Mouse (Mus musculus) erythroblast, embryonic 14.5 days (primary cell): ENCODE measurements around the gene Ube2r2.

ENCODE experiments used
- GATA1 ChIP-seq: IDR thresholded peaks from 2 replicates; pipeline ENCODE4 v1.6.1; 2012; ENCODE audit warnings: low read length, inconsistent platforms, mixed read lengths
- TAL1 ChIP-seq: IDR thresholded peaks from 3 replicates; pipeline ENCODE4 v1.6.1; 2012; ENCODE audit warnings: low read length, inconsistent platforms, mixed read lengths

DNA sequence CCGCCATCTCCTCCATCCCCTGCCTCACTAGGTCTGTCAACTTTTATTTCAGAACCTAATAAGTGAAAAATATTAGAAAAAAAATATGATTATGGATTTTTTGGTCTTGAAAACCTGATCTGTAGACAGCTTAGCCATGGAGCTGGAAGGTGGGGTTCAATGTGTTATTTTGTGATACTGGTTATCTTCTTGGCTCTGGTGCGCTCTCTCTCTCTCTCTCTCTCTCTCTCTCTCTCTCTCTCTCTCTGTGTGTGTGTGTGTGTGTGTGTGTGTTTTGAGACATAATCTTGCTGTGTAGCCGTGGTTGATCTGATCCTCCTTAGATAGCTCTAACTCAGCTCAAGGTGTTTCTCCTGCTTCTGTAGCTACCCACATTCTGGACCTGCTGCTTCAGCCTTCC is 5.7 kb upstream of the Ube2r2 start:
- TF ChIP-seq GATA1 (peak; percentile 89), TAL1 (peak; percentile 87)
